Mouse (Mus musculus) heart, adult 2 months (tissue): ENCODE data around the gene Sdk2.

Source experiments
- CTCF ChIP-seq: fragments of 200-600 bp; IDR thresholded peaks from 2 replicates; pipeline ENCODE4 v1.8.1; 2022; ENCODE audit warnings: antibody characterized with exemption, mild to moderate bottlenecking, moderate library complexity
- EP300 ChIP-seq: fragments of 200-500 bp; IDR thresholded peaks from 2 replicates; pipeline ENCODE4 v1.6.1; 2011; ENCODE audit warnings: low read depth, low read length, control low read depth; ENCODE audit not compliant: insufficient read depth
- POLR2A ChIP-seq: fragments of 200-500 bp; IDR thresholded peaks from 2 replicates; pipeline ENCODE4 v1.6.1; 2011; ENCODE audit warnings: mild to moderate bottlenecking, low read depth, low read length, control low read depth; ENCODE audit not compliant: insufficient read depth

DNA sequence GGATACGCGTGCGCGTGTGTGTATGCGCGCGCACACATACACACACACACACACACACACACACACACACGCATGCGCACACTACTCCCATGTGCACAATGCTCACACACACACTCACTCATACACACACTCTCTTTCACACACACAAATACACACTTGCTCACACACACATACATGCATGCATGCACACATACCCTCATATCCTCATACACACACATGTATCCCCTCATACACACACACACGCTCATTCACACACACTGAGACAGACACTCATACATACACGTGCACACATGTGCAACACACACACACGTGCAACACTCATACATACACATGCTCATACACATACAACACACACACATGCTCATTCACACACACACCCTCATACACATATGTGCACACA is 88.5 kb downstream of the Sdk2 start:
- TF ChIP-seq POLR2A (no peak), CTCF (no peak), EP300 (no peak)
